Mouse (Mus musculus): ENCODE results near the gene Ccdc113. TPM values are rescaled to one million over a fixed set of nuclear protein-coding genes. Genes with fewer than 3 reads are reported as not detected.

The Ccdc113 gene
- polyA plus RNA-seq, 1 experiment from 2014 or later, result 0.62 TPM

DNA sequence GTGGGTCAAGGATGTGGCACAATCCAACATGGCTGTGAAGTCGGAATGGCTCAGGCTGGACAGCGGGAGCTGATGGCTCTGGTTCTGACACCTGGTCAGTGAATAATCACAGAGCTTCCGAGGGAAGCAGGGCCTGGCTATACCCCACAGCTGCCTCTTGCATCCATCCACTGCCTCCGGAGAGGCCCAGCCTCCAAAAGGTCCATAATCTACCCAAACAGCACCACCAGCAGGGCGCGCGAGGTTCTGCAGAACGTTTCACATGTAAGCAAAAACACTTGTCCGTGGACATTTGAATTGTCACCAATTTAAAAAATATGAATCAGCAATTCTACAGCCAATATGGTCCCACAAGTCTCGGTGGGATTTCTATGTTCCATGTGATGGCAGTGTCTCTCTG lies 55.4 kb downstream of the Ccdc113 start:
- Histone ChIP-seq H3K9ac (ENCODE audit: low read length) (no peak overlapping the region), H3K4me2 (replicated peaks; ENCODE audit: low read depth) (no peak overlapping the region), H3K4me3 (ENCODE audit: low read depth, low read length) (no peak overlapping the region), H3K9me3 (ENCODE audit: control insufficient read depth, low read length) (no peaks in the 10 kb centered on the region), H3K27me3 (ENCODE audit: control insufficient read depth, insufficient read depth, low read length) (no peaks in the 10 kb centered on the region), H3K27ac (replicated peaks) (no peak overlapping the region), H3K36me3 (ENCODE audit: control insufficient read depth, insufficient read depth, low read length) (no peaks in the 10 kb centered on the region), H3K4me1 (replicated peaks; ENCODE audit: control insufficient read depth, insufficient read depth) (no peaks in the 10 kb centered on the region)
- no peak for DNase-seq (ENCODE audit: low spot score)
- 60% methylated on average over 10 of the region's 10 CpGs for WGBS
- ATAC-seq (ENCODE audit: low FRiP score, low TSS enrichment), result no peak
- 0 out of 2 replicates have a peak, but pooled peaks have one; percentile 12 for TF ChIP-seq CTCF (IDR thresholded peaks at IDR 0.05; ENCODE audit: low read depth)
- no peak for TF ChIP-seq EP300 (optimal IDR thresholded peaks at IDR 0.05)

- DNase-seq (ENCODE audit: low spot score), result no peak
- H3K36me3 ChIP-seq (ENCODE audit: control insufficient read depth, insufficient read depth, low read length), result no peaks in the 10 kb centered on the region
- no peak overlapping the region for H3K4me2 ChIP-seq (replicated peaks; ENCODE audit: low read depth)
- TF ChIP-seq EP300 (optimal IDR thresholded peaks at IDR 0.05) (no peak), CTCF (IDR thresholded peaks at IDR 0.05; ENCODE audit: low read depth) (no peak)
- no peaks in the 10 kb centered on the region for H3K4me1 ChIP-seq (replicated peaks; ENCODE audit: control insufficient read depth, insufficient read depth)
- no peak overlapping the region for H3K9ac ChIP-seq (ENCODE audit: low read length)
- no peak for ATAC-seq (ENCODE audit: low FRiP score, low TSS enrichment)
- no peak overlapping the region for H3K27ac ChIP-seq (replicated peaks)
- H3K27me3 ChIP-seq (ENCODE audit: control insufficient read depth, insufficient read depth, low read length), result no peaks in the 10 kb centered on the region
- 71% methylated on average over 4 of the region's 4 CpGs for WGBS
- H3K4me3 ChIP-seq (ENCODE audit: low read depth, low read length), result no peak overlapping the region
- no peaks in the 10 kb centered on the region for H3K9me3 ChIP-seq (ENCODE audit: control insufficient read depth, low read length)
Observed at GRCm38 (mm10) chr8:95590539-95590938, 56.7 kb downstream of the Ccdc113 start.

- Histone ChIP-seq H3K27me3 (ENCODE audit: control insufficient read depth, insufficient read depth, low read length) (no peaks in the 10 kb centered on the region), H3K27ac (replicated peaks) (no peak overlapping the region), H3K9ac (ENCODE audit: low read length) (no peak overlapping the region), H3K9me3 (ENCODE audit: control insufficient read depth, low read length) (no peaks in the 10 kb centered on the region), H3K4me2 (replicated peaks; ENCODE audit: low read depth) (no peak overlapping the region), H3K4me3 (ENCODE audit: low read depth, low read length) (no peak overlapping the region), H3K36me3 (ENCODE audit: control insufficient read depth, insufficient read depth, low read length) (no peaks in the 10 kb centered on the region), H3K4me1 (replicated peaks; ENCODE audit: control insufficient read depth, insufficient read depth) (no peaks in the 10 kb centered on the region)
- ATAC-seq (ENCODE audit: low FRiP score, low TSS enrichment) (no peak), DNase-seq (ENCODE audit: low spot score) (no peak)
- WGBS, result 74% methylated on average over 12 of the region's 12 CpGs
- TF ChIP-seq CTCF (IDR thresholded peaks at IDR 0.05; ENCODE audit: low read depth) (no peak), EP300 (optimal IDR thresholded peaks at IDR 0.05) (no peak)
Observed at GRCm38 (mm10) chr8:95592131-95592780, 58.4 kb downstream of the Ccdc113 start.

DNA sequence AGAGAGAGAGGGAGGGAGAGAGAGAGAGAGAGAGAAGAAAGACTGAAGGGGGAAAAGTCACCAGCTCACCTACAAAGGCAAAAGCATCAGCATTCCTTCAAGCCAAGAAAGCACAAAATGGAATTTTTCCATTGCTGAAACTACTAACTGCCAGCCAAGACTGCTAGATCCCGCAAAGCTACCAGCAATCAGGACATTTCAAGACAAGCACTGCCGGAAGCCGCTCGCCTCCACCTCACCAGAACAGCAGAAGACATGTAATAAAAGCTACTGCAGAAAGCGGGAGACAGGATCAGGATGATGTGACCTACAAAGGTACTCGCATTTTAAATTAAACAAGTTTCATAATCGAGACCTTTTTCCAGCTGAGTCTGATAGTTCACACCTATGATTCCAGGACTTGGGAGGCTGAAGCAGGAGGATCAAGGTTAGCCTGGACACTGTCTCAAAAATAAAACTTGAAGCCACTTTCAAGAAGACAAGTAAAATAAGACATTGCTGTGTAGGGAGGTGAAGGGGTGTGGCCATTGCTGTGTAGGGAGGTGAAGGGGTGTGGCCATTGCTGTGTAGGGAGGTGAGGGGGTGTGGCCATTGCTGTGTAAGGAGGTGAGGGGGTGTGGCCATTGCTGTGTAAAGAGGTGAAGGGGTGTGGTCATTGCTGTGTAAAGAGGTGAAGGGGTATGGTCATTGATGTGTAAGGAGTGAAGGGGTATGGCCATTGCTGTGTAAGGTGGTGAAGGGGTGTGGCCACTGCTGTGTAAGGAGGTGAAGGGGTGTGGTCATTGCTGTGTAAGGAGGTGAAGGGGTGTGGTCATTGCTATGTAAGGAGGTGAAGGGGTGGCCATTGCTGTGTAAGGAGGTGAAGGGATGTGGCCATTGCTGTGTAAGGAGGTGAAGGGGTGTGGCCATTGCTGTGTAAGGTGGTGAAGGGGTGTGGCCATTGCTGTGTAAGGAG lies 59.8 kb downstream of the Ccdc113 start:
- no peak overlapping the region for H3K4me2 ChIP-seq (replicated peaks; ENCODE audit: low read depth)
- no peaks in the 10 kb centered on the region for H3K9me3 ChIP-seq (ENCODE audit: control insufficient read depth, low read length)
- H3K9ac ChIP-seq (ENCODE audit: low read length), result no peak overlapping the region
- DNase-seq (ENCODE audit: low spot score) (peak; percentile 38), ATAC-seq (ENCODE audit: low FRiP score, low TSS enrichment) (peak; percentile 74; the same call in 1 of the 2 replicates)
- no peaks in the 10 kb centered on the region for H3K4me1 ChIP-seq (replicated peaks; ENCODE audit: control insufficient read depth, insufficient read depth)
- H3K27ac ChIP-seq (replicated peaks), result no peak overlapping the region
- 84% methylated on average over 7 of the region's 7 CpGs for WGBS
- H3K36me3 ChIP-seq (ENCODE audit: control insufficient read depth, insufficient read depth, low read length), result no peaks in the 10 kb centered on the region
- H3K27me3 ChIP-seq (ENCODE audit: control insufficient read depth, insufficient read depth, low read length), result no peaks in the 10 kb centered on the region
- no peak overlapping the region for H3K4me3 ChIP-seq (ENCODE audit: low read depth, low read length)
- no peak for TF ChIP-seq CTCF (IDR thresholded peaks at IDR 0.05; ENCODE audit: low read depth)

- no peaks in the 10 kb centered on the region for H3K4me1 ChIP-seq (replicated peaks; ENCODE audit: control insufficient read depth, insufficient read depth)
- TF ChIP-seq EP300 (optimal IDR thresholded peaks at IDR 0.05) (no peak), CTCF (IDR thresholded peaks at IDR 0.05; ENCODE audit: low read depth) (no peak)
- no peaks in the 10 kb centered on the region for H3K27me3 ChIP-seq (ENCODE audit: control insufficient read depth, insufficient read depth, low read length)
- H3K36me3 ChIP-seq (ENCODE audit: control insufficient read depth, insufficient read depth, low read length), result no peaks in the 10 kb centered on the region
- DNase-seq (ENCODE audit: low spot score) (no peak), ATAC-seq (ENCODE audit: low FRiP score, low TSS enrichment) (no peak)
- 81% methylated on average over 14 of the region's 14 CpGs for WGBS
- H3K9ac ChIP-seq (ENCODE audit: low read length), result no peak overlapping the region
- H3K9me3 ChIP-seq (ENCODE audit: control insufficient read depth, low read length), result no peaks in the 10 kb centered on the region
- no peak overlapping the region for H3K4me3 ChIP-seq (ENCODE audit: low read depth, low read length)
- H3K27ac ChIP-seq (replicated peaks), result no peak overlapping the region
- no peak overlapping the region for H3K4me2 ChIP-seq (replicated peaks; ENCODE audit: low read depth)
Observed at GRCm38 (mm10) chr8:95595131-95595530, 61.2 kb downstream of the Ccdc113 start.

GRCm38 (mm10) chr8:95596841-95597241 lies 63.0 kb downstream of the Ccdc113 start:
- 28% methylated on average over 4 of the region's 4 CpGs for WGBS
- ATAC-seq (ENCODE audit: low FRiP score, low TSS enrichment) (no peak), DNase-seq (ENCODE audit: low spot score) (no peak)
- TF ChIP-seq EP300 (optimal IDR thresholded peaks at IDR 0.05), result no peak
- H3K4me3 ChIP-seq (ENCODE audit: low read depth, low read length), result no peak overlapping the region
- no peaks in the 10 kb centered on the region for H3K9me3 ChIP-seq (ENCODE audit: control insufficient read depth, low read length)
- no peaks in the 10 kb centered on the region for H3K36me3 ChIP-seq (ENCODE audit: control insufficient read depth, insufficient read depth, low read length)
- no peaks in the 10 kb centered on the region for H3K4me1 ChIP-seq (replicated peaks; ENCODE audit: control insufficient read depth, insufficient read depth)
- no peak overlapping the region for H3K9ac ChIP-seq (ENCODE audit: low read length)
- H3K27me3 ChIP-seq (ENCODE audit: control insufficient read depth, insufficient read depth, low read length), result no peaks in the 10 kb centered on the region
- H3K27ac ChIP-seq (replicated peaks), result no peak overlapping the region
- H3K4me2 ChIP-seq (replicated peaks; ENCODE audit: low read depth), result no peak overlapping the region
